Mouse (Mus musculus): ENCODE data around the gene Oxa1l. TPM values are rescaled to one million over a fixed set of nuclear protein-coding genes. Genes with fewer than 3 reads are reported as not detected.
A peak's percentile ranks its signal among the peaks of the same experiment; 100 is the strongest.

Oxa1l gene
- total and polyA plus RNA-seq, 3 experiments = 34.2 to 134 (median 72.2) TPM

- Histone ChIP-seq H3K36me3 (replicated peaks) (no peaks in the 10 kb centered on the region), H3K27me3 (ENCODE audit: insufficient read depth, low read length) (peaks cover 4% of the 10 kb centered on the region), H3K9me3 (replicated peaks) (peaks cover 5% of the 10 kb centered on the region), H3K4me3 (ENCODE audit: low read depth, low read length) (no peak overlapping the region), H3K4me1 (ENCODE audit: insufficient read depth, low read depth, low read length) (no peaks in the 10 kb centered on the region)
- DNase-seq (ENCODE audit: low spot score) (no peak), ATAC-seq (ENCODE audit: extremely low read depth, insufficient number of reproducible peaks, low FRiP score, poor library complexity, severe bottlenecking) (no peak)
- TF ChIP-seq GATA2 (IDR thresholded peaks at IDR 0.05; ENCODE audit: borderline replicate concordance, low read depth, low read length) (no peak), GATA1 (IDR thresholded peaks at IDR 0.05; ENCODE audit: borderline replicate concordance, low read length) (no peak), TAL1 (conservative IDR thresholded peaks at IDR 0.05; ENCODE audit: low read depth, low read length) (no peak), POLR2AphosphoS5 (IDR thresholded peaks at IDR 0.05; ENCODE audit: insufficient replicate concordance, low read depth, low read length) (no peak), CTCF (IDR thresholded peaks at IDR 0.05; ENCODE audit: low read depth, low read length) (no peak)
Measured at GRCm38 (mm10) chr14:54352314-54352713, 8.3 kb upstream of the Oxa1l start.

- Histone ChIP-seq H3K9me3 (replicated peaks) (peaks cover 5% of the 10 kb centered on the region), H3K36me3 (replicated peaks) (no peaks in the 10 kb centered on the region), H3K27me3 (ENCODE audit: insufficient read depth, low read length) (peaks cover 4% of the 10 kb centered on the region), H3K4me1 (ENCODE audit: insufficient read depth, low read depth, low read length) (no peaks in the 10 kb centered on the region), H3K4me3 (ENCODE audit: low read depth, low read length) (no peak overlapping the region)
- ATAC-seq (ENCODE audit: extremely low read depth, insufficient number of reproducible peaks, low FRiP score, poor library complexity, severe bottlenecking) (no peak), DNase-seq (ENCODE audit: low spot score) (no peak)
- TF ChIP-seq CTCF (IDR thresholded peaks at IDR 0.05; ENCODE audit: low read depth, low read length) (0 out of 2 replicates have a peak, but pooled peaks have one; percentile 15), TAL1 (conservative IDR thresholded peaks at IDR 0.05; ENCODE audit: low read depth, low read length) (no peak)
Measured at GRCm38 (mm10) chr14:54354406-54354805, 6.2 kb upstream of the Oxa1l start.

DNA sequence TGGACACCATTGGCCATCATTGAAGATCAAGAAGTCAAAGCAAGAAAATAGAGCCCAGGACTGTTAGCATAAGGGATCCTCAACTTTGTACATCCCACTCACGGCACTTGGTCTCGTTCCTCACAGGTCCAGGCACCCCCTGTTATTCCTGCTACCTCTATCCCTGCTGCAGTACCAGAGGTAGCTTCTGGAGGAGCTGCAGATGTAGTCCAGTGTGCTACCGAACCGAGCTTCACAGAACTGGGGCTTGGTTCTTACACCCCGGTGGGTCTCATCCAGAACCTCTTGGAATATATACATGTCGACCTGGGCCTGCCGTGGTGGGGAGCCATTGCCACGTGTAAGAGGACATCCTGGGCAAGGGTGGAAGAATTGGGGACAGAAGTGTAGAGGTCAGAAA is 2.5 kb downstream of the Oxa1l start:
- H3K36me3 ChIP-seq (replicated peaks) = peaks cover 53% of the 10 kb centered on the region

GRCm38 (mm10) chr14:54365026-54365645 is 4.5 kb downstream of the Oxa1l start:
- no peaks in the 10 kb centered on the region for H3K9me3 ChIP-seq (replicated peaks)
- DNase-seq (ENCODE audit: low spot score) = no peak
- H3K36me3 ChIP-seq (replicated peaks) = peaks cover 73% of the 10 kb centered on the region
- TF ChIP-seq TAL1 (conservative IDR thresholded peaks at IDR 0.05; ENCODE audit: low read depth, low read length) (no peak), GATA1 (IDR thresholded peaks at IDR 0.05; ENCODE audit: borderline replicate concordance, low read length) (no peak), POLR2AphosphoS5 (IDR thresholded peaks at IDR 0.05; ENCODE audit: insufficient replicate concordance, low read depth, low read length) (no peak), GATA2 (IDR thresholded peaks at IDR 0.05; ENCODE audit: borderline replicate concordance, low read depth, low read length) (no peak), CTCF (IDR thresholded peaks at IDR 0.05; ENCODE audit: low read depth, low read length) (no peak)
- no peaks in the 10 kb centered on the region for H3K27me3 ChIP-seq (ENCODE audit: insufficient read depth, low read length)
- no peak for ATAC-seq (ENCODE audit: extremely low read depth, insufficient number of reproducible peaks, low FRiP score, poor library complexity, severe bottlenecking)
- no peak overlapping the region for H3K4me3 ChIP-seq (ENCODE audit: low read depth, low read length)
- H3K4me1 ChIP-seq (ENCODE audit: insufficient read depth, low read depth, low read length) = peaks cover 11% of the 10 kb centered on the region

More for the DNA sequence above, 2.5 kb downstream of the Oxa1l start:
- no peaks in the 10 kb centered on the region for H3K27me3 ChIP-seq (ENCODE audit: insufficient read depth, low read length)
- ATAC-seq (ENCODE audit: extremely low read depth, insufficient number of reproducible peaks, low FRiP score, poor library complexity, severe bottlenecking) (no peak), DNase-seq (ENCODE audit: low spot score) (no peak)
- TF ChIP-seq CTCF (IDR thresholded peaks at IDR 0.05; ENCODE audit: low read depth, low read length) (no peak), POLR2AphosphoS5 (IDR thresholded peaks at IDR 0.05; ENCODE audit: insufficient replicate concordance, low read depth, low read length) (no peak), GATA2 (IDR thresholded peaks at IDR 0.05; ENCODE audit: borderline replicate concordance, low read depth, low read length) (no peak), GATA1 (IDR thresholded peaks at IDR 0.05; ENCODE audit: borderline replicate concordance, low read length) (no peak), TAL1 (conservative IDR thresholded peaks at IDR 0.05; ENCODE audit: low read depth, low read length) (no peak)
- no peaks in the 10 kb centered on the region for H3K9me3 ChIP-seq (replicated peaks)
- peaks cover 13% of the 10 kb centered on the region for H3K4me1 ChIP-seq (ENCODE audit: insufficient read depth, low read depth, low read length)
- no peak overlapping the region for H3K4me3 ChIP-seq (ENCODE audit: low read depth, low read length)

DNA sequence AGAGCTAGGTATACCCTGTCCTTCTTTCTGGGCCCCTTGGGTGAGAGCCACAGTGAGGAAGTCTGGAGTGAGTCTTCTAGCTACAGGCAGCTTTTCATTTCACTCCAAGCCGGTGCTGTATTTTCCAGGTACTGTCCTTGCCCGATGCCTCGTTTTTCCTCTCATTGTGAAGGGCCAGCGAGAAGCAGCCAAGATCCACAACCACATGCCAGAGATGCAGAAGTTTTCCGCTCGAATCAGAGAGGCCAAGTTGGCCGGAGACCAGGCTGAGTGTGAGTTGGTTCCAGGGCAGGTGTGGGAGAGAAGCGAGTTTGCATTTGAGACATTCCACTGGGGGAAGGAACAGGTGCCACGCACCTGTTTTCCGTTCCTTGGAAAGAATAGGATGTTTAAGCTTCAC is 5.9 kb downstream of the Oxa1l start:
- ATAC-seq (ENCODE audit: extremely low read depth, insufficient number of reproducible peaks, low FRiP score, poor library complexity, severe bottlenecking) = no peak
- no peak for DNase-seq (ENCODE audit: low spot score)
- peaks cover 83% of the 10 kb centered on the region for H3K36me3 ChIP-seq (replicated peaks)
- H3K27me3 ChIP-seq (ENCODE audit: insufficient read depth, low read length) = no peaks in the 10 kb centered on the region
- TF ChIP-seq CTCF (IDR thresholded peaks at IDR 0.05; ENCODE audit: low read depth, low read length) = no peak
- no peak for TF ChIP-seq TAL1 (conservative IDR thresholded peaks at IDR 0.05; ENCODE audit: low read depth, low read length)
- TF ChIP-seq POLR2AphosphoS5 (IDR thresholded peaks at IDR 0.05; ENCODE audit: insufficient replicate concordance, low read depth, low read length) = no peak
- no peak for TF ChIP-seq GATA2 (IDR thresholded peaks at IDR 0.05; ENCODE audit: borderline replicate concordance, low read depth, low read length)
- TF ChIP-seq GATA1 (IDR thresholded peaks at IDR 0.05; ENCODE audit: borderline replicate concordance, low read length) = no peak
- H3K4me1 ChIP-seq (ENCODE audit: insufficient read depth, low read depth, low read length) = peaks cover 9% of the 10 kb centered on the region
- no peaks in the 10 kb centered on the region for H3K9me3 ChIP-seq (replicated peaks)
- H3K4me3 ChIP-seq (ENCODE audit: low read depth, low read length) = no peak overlapping the region

DNA sequence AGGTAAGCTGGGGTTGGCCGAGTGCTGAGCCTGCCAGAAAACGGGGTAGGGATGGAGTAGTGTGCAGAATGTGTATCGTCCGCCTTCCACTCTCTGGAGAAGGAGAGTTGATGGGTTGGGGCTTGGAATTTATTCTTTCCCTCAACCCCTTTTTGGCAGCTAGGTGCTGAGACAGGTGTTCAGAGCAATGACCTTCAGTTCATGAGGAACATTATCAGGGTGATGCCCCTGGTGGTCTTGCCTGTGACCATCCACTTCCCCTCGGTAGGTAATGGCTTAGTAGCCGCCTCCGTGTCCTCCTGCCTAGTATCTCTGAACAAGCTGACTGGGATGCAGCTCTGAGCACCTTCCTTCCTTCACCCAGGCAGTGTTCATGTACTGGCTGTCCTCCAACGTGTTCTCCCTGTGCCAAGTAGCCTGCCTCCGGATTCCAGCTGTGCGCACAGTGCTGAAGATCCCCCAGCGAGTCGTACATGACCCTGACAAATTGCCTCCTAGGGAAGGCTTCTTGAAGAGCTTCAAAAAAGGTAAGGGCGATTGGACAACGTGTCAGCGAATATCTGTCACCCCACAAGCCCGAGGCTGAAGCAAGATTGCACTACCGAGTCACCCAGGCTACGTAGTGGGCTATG is 6.9 kb downstream of the Oxa1l start:
- Histone ChIP-seq H3K4me1 (ENCODE audit: insufficient read depth, low read depth, low read length) (peaks cover 7% of the 10 kb centered on the region), H3K4me3 (ENCODE audit: low read depth, low read length) (no peak overlapping the region), H3K9me3 (replicated peaks) (no peaks in the 10 kb centered on the region), H3K27me3 (ENCODE audit: insufficient read depth, low read length) (no peaks in the 10 kb centered on the region), H3K36me3 (replicated peaks) (peaks cover 83% of the 10 kb centered on the region)
- ATAC-seq (ENCODE audit: extremely low read depth, insufficient number of reproducible peaks, low FRiP score, poor library complexity, severe bottlenecking) = no peak
- TF ChIP-seq CTCF (IDR thresholded peaks at IDR 0.05; ENCODE audit: low read depth, low read length) (no peak), POLR2AphosphoS5 (IDR thresholded peaks at IDR 0.05; ENCODE audit: insufficient replicate concordance, low read depth, low read length) (no peak), GATA2 (IDR thresholded peaks at IDR 0.05; ENCODE audit: borderline replicate concordance, low read depth, low read length) (no peak), TAL1 (conservative IDR thresholded peaks at IDR 0.05; ENCODE audit: low read depth, low read length) (no peak), GATA1 (IDR thresholded peaks at IDR 0.05; ENCODE audit: borderline replicate concordance, low read length) (no peak)
- DNase-seq (ENCODE audit: low spot score) = no peak
